Mouse (Mus musculus) embryonic fibroblast, embryonic 13.5 days (primary cell): ENCODE results near the gene Wfdc3.

Experiments used
- CTCF ChIP-seq: IDR thresholded peaks from 2 replicates; pipeline ENCODE4 v1.5.1; 2011; ENCODE audit warnings: mild to moderate bottlenecking, control low read depth, low read length, moderate library complexity, borderline replicate concordance; ENCODE audit not compliant: insufficient read depth
- POLR2A ChIP-seq: IDR thresholded peaks from 2 replicates; pipeline ENCODE4 v1.6.1; 2011; ENCODE audit warnings: low read depth, mild to moderate bottlenecking, control low read depth, low read length, moderate library complexity

DNA sequence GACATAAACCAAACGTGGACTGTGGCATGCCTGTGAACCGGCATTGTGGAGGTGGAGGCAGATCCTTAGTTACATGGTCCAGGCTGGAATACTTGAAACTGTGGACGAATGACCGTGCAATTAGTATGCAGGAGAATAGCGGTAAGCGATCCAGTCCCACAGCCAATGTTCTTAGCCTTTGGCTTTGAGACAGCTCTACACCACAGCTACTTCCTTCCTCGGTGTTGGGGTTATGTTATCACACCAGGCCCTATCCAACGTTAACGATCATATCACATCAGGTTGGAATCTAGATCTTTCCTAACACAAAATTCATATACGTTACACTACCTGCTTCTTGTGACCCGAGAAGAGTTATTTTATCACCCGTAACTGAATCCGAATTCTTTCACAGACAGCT, 744 bp downstream of the Wfdc3 start:
- TF ChIP-seq CTCF (no peak), POLR2A (no peak)
